Mouse (Mus musculus) testis, adult 2 months (tissue): Measurements from ENCODE around the gene Ttll13. TPM values are rescaled to one million over a fixed set of nuclear protein-coding genes. Genes with fewer than 3 reads are reported as not detected.

Source experiments
- H3K27ac ChIP-seq: fragments of 200-500 bp; 2 replicates; pipeline ENCODE4 v1.5.1; 2012; ENCODE audit warnings: low read depth, low read length; ENCODE audit not compliant: control insufficient read depth, insufficient read depth
- H3K27me3 ChIP-seq: fragments of 200-500 bp; 2 replicates; pipeline ENCODE4 v1.6.1; 2012; ENCODE audit warnings: mild to moderate bottlenecking, low read length, moderate library complexity; ENCODE audit not compliant: control insufficient read depth, insufficient read depth
- H3K36me3 ChIP-seq: fragments of 200-500 bp; 2 replicates; pipeline ENCODE4 v1.6.1; 2012; ENCODE audit warnings: mild to moderate bottlenecking, low read length; ENCODE audit not compliant: control insufficient read depth, insufficient read depth
- H3K4me1 ChIP-seq: fragments of 200-500 bp; 2 replicates; pipeline ENCODE4 v1.6.1; 2012; ENCODE audit warnings: low read length; ENCODE audit not compliant: control insufficient read depth, insufficient read depth
- H3K4me3 ChIP-seq: fragments of 200-500 bp; 2 replicates; pipeline ENCODE4 v1.5.1; 2012; ENCODE audit warnings: low read depth, mild to moderate bottlenecking, low read length, moderate library complexity, mixed read lengths; ENCODE audit not compliant: control insufficient read depth
- CTCF ChIP-seq: fragments of 200-500 bp; IDR thresholded peaks from 2 replicates; pipeline ENCODE4 v1.5.1; 2012; ENCODE audit warnings: low read depth, mild to moderate bottlenecking, inconsistent platforms, low read length, moderate library complexity; ENCODE audit not compliant: control insufficient read depth, insufficient read depth, insufficient replicate concordance
- POLR2A ChIP-seq: fragments of 200-500 bp; IDR thresholded peaks from 2 replicates; pipeline ENCODE4 v1.6.1; 2012; ENCODE audit warnings: low read depth, mild to moderate bottlenecking, inconsistent platforms, low read length, moderate library complexity; ENCODE audit not compliant: control insufficient read depth
- polyA plus RNA-seq: library from polyadenylated mRNA; depleted of rRNA; stranded (reverse); fragments of >200 nt; gene quantifications from 2 replicates; pipeline ENCODE4 v1.2.3, GENCODE M21; 2012

The Ttll13 gene
- polyA plus RNA-seq, 1 experiment, result 361 TPM

- no peak overlapping the region for H3K4me3 ChIP-seq
- TF ChIP-seq CTCF, result peak; percentile 78; the same call in 1 of the 2 replicates
- TF ChIP-seq POLR2A, result no peak
- no peaks in the 10 kb centered on the region; the same call in none of the 2 replicates for H3K36me3 ChIP-seq
- no peaks in the 10 kb centered on the region for H3K4me1 ChIP-seq
- H3K27ac ChIP-seq, result no peak overlapping the region
- H3K27me3 ChIP-seq, result no peaks in the 10 kb centered on the region
Measured at GRCm38 (mm10) chr7:80215398-80215797, 30.8 kb upstream of the Ttll13 start.

- H3K27ac ChIP-seq, result no peak overlapping the region
- no peak for TF ChIP-seq POLR2A
- no peak for TF ChIP-seq CTCF
- H3K4me1 ChIP-seq, result no peaks in the 10 kb centered on the region
- no peak overlapping the region for H3K4me3 ChIP-seq
- no peaks in the 10 kb centered on the region for H3K27me3 ChIP-seq
- H3K36me3 ChIP-seq, result peaks cover 3% of the 10 kb centered on the region
Measured at GRCm38 (mm10) chr7:80216566-80216965, 29.6 kb upstream of the Ttll13 start.

GRCm38 (mm10) chr7:80218666-80219065, 27.5 kb upstream of the Ttll13 start:
- H3K36me3 ChIP-seq, result peaks cover 3% of the 10 kb centered on the region
- no peaks in the 10 kb centered on the region for H3K27me3 ChIP-seq
- no peak overlapping the region for H3K4me3 ChIP-seq
- TF ChIP-seq POLR2A, result no peak
- no peak for TF ChIP-seq CTCF
- no peak overlapping the region for H3K27ac ChIP-seq
- H3K4me1 ChIP-seq, result no peaks in the 10 kb centered on the region

- Histone ChIP-seq H3K27ac (no peak overlapping the region), H3K4me1 (no peaks in the 10 kb centered on the region), H3K36me3 (peaks cover 3% of the 10 kb centered on the region), H3K27me3 (no peaks in the 10 kb centered on the region), H3K4me3 (no peak overlapping the region)
- TF ChIP-seq POLR2A, result no peak
Measured at GRCm38 (mm10) chr7:80220237-80220797, 25.9 kb upstream of the Ttll13 start.

- Histone ChIP-seq H3K27me3 (no peaks in the 10 kb centered on the region), H3K36me3 (peaks cover 4% of the 10 kb centered on the region), H3K4me3 (no peak overlapping the region), H3K4me1 (no peaks in the 10 kb centered on the region), H3K27ac (no peak overlapping the region)
- TF ChIP-seq POLR2A, result no peak
- no peak for TF ChIP-seq CTCF
Measured at GRCm38 (mm10) chr7:80221179-80221750, 24.9 kb upstream of the Ttll13 start.

- peak overlapping the region; percentile 71 for H3K4me3 ChIP-seq
- H3K27me3 ChIP-seq, result no peaks in the 10 kb centered on the region
- no peak overlapping the region for H3K27ac ChIP-seq
- peaks cover 4% of the 10 kb centered on the region for H3K4me1 ChIP-seq
- TF ChIP-seq POLR2A (no peak), CTCF (peak; percentile 42; the same call in 1 of the 2 replicates)
- H3K36me3 ChIP-seq, result peaks cover 1% of the 10 kb centered on the region; the same call in 1 of the 2 replicates
Measured at GRCm38 (mm10) chr7:80227065-80227464, 19.1 kb upstream of the Ttll13 start.

GRCm38 (mm10) chr7:80230196-80230595, 16.0 kb upstream of the Ttll13 start:
- peaks cover 1% of the 10 kb centered on the region; the same call in 1 of the 2 replicates for H3K36me3 ChIP-seq
- TF ChIP-seq CTCF (no peak), POLR2A (no peak)
- H3K27me3 ChIP-seq, result no peaks in the 10 kb centered on the region
- H3K4me3 ChIP-seq, result no peak overlapping the region
- peaks cover 8% of the 10 kb centered on the region for H3K4me1 ChIP-seq
- H3K27ac ChIP-seq, result no peak overlapping the region

GRCm38 (mm10) chr7:80231971-80232488, 14.1 kb upstream of the Ttll13 start:
- no peaks in the 10 kb centered on the region for H3K27me3 ChIP-seq
- H3K4me3 ChIP-seq, result peak overlapping the region; percentile 97
- peak overlapping the region; percentile 89 for H3K27ac ChIP-seq
- H3K4me1 ChIP-seq, result peaks cover 8% of the 10 kb centered on the region
- TF ChIP-seq POLR2A (no peak), CTCF (no peak)
- H3K36me3 ChIP-seq, result no peaks in the 10 kb centered on the region; the same call in 1 of the 2 replicates
